Mouse (Mus musculus): ENCODE results near the gene Tmed10. TPM values are rescaled to one million over a fixed set of nuclear protein-coding genes. Genes with fewer than 3 reads are reported as not detected.

Gene Tmed10
- polyA plus RNA-seq, 1 experiment from 2014 or later, result 357 TPM

GRCm38 (mm10) chr12:85366271-85366670, 8.4 kb downstream of the Tmed10 start:
- no peaks in the 10 kb centered on the region for H3K9me3 ChIP-seq (replicated peaks; ENCODE audit: low read length)
- 46% methylated on average over 3 of the region's 3 CpGs for WGBS
- no peak overlapping the region for H3K4me2 ChIP-seq (ENCODE audit: low read length)
- no peaks in the 10 kb centered on the region for H3K36me3 ChIP-seq (ENCODE audit: insufficient read depth, low read length)
- no peak overlapping the region for H3K4me3 ChIP-seq (replicated peaks; ENCODE audit: low read depth, low read length)
- peak overlapping the region; percentile 60 for H3K27ac ChIP-seq
- H3K4me1 ChIP-seq (replicated peaks; ENCODE audit: insufficient read depth, low read length), result peaks cover 8% of the 10 kb centered on the region
- ATAC-seq (replicated peaks; ENCODE audit: low FRiP score, low read depth), result no peak
- DNase-seq (ENCODE audit: low spot score), result peak; percentile 67
- TF ChIP-seq CTCF (IDR thresholded peaks at IDR 0.05; ENCODE audit: low read depth), result no peak
- no peak overlapping the region for H3K9ac ChIP-seq (ENCODE audit: low read depth, low read length)
- no peaks in the 10 kb centered on the region for H3K27me3 ChIP-seq (ENCODE audit: insufficient read depth, low read length)

- Histone ChIP-seq H3K4me1 (replicated peaks; ENCODE audit: insufficient read depth, low read length) (peaks cover 8% of the 10 kb centered on the region), H3K9me3 (replicated peaks; ENCODE audit: low read length) (no peaks in the 10 kb centered on the region), H3K36me3 (ENCODE audit: insufficient read depth, low read length) (no peaks in the 10 kb centered on the region), H3K27me3 (ENCODE audit: insufficient read depth, low read length) (no peaks in the 10 kb centered on the region), H3K9ac (ENCODE audit: low read depth, low read length) (no peak overlapping the region), H3K27ac (no peak overlapping the region), H3K4me2 (ENCODE audit: low read length) (no peak overlapping the region), H3K4me3 (replicated peaks; ENCODE audit: low read depth, low read length) (no peak overlapping the region)
- TF ChIP-seq CTCF (IDR thresholded peaks at IDR 0.05; ENCODE audit: low read depth), result no peak
- WGBS, result 65% methylated on average over 4 of the region's 4 CpGs
- DNase-seq (ENCODE audit: low spot score), result no peak
- ATAC-seq (replicated peaks; ENCODE audit: low FRiP score, low read depth), result no peak
Observed at GRCm38 (mm10) chr12:85362510-85362909, 12.1 kb downstream of the Tmed10 start.

DNA sequence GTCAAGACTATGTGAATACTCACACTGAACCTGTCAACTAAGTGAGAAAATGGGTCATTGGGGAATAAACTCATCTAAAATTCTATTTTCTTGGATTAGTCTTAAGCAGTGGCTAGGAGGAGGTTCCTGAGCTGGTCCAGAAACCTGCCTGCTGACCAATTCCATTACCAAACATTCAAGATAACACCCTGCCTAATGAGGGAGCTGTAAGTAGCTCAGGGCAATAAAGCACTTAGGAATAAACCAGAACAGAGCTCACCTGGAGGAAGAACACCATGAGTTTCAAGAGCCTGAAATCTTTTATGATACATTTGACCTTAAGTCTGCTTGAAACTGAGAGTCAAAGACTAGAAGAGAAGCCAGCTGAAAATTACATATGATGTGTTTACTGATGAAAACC, 13.1 kb downstream of the Tmed10 start:
- no peak overlapping the region for H3K27ac ChIP-seq
- DNase-seq (ENCODE audit: low spot score), result no peak
- ATAC-seq (replicated peaks; ENCODE audit: low FRiP score, low read depth), result no peak
- H3K9me3 ChIP-seq (replicated peaks; ENCODE audit: low read length), result no peaks in the 10 kb centered on the region
- no peak overlapping the region for H3K9ac ChIP-seq (ENCODE audit: low read depth, low read length)
- no peak overlapping the region for H3K4me3 ChIP-seq (replicated peaks; ENCODE audit: low read depth, low read length)
- no peak overlapping the region for H3K4me2 ChIP-seq (ENCODE audit: low read length)
- H3K36me3 ChIP-seq (ENCODE audit: insufficient read depth, low read length), result no peaks in the 10 kb centered on the region
- no peaks in the 10 kb centered on the region for H3K27me3 ChIP-seq (ENCODE audit: insufficient read depth, low read length)
- peaks cover 8% of the 10 kb centered on the region; the same call in 1 of the 2 replicates for H3K4me1 ChIP-seq (replicated peaks; ENCODE audit: insufficient read depth, low read length)
- TF ChIP-seq CTCF (IDR thresholded peaks at IDR 0.05; ENCODE audit: low read depth), result no peak

DNA sequence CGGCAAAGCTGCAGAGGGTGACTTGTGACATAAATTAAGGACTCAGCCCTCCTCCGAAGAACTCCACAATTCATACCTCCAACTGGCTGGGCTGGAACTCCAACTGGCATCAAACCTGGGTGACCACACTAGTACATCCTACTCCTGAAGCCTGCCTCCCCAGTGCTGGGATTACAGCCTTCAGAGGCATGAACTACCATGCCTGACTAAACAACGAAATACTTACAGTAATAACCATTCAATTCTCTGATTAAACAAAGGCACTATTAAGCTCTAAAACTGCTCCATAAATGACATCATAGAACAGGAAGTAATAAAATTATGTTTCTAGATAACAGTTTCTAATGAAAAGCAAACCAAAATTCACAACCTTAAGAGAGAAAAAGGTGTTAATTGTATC, 13.5 kb downstream of the Tmed10 start:
- ATAC-seq (replicated peaks; ENCODE audit: low FRiP score, low read depth) (no peak), DNase-seq (ENCODE audit: low spot score) (no peak)
- WGBS, result 46% methylated on average over 3 of the region's 3 CpGs
- peaks cover 4% of the 10 kb centered on the region; the same call in 1 of the 2 replicates for H3K4me1 ChIP-seq (replicated peaks; ENCODE audit: insufficient read depth, low read length)
- no peaks in the 10 kb centered on the region for H3K36me3 ChIP-seq (ENCODE audit: insufficient read depth, low read length)
- no peak overlapping the region for H3K27ac ChIP-seq
- no peak for TF ChIP-seq CTCF (IDR thresholded peaks at IDR 0.05; ENCODE audit: low read depth)
- no peak overlapping the region for H3K4me3 ChIP-seq (replicated peaks; ENCODE audit: low read depth, low read length)
- H3K9ac ChIP-seq (ENCODE audit: low read depth, low read length), result no peak overlapping the region
- no peak overlapping the region for H3K4me2 ChIP-seq (ENCODE audit: low read length)
- H3K27me3 ChIP-seq (ENCODE audit: insufficient read depth, low read length), result no peaks in the 10 kb centered on the region
- no peaks in the 10 kb centered on the region for H3K9me3 ChIP-seq (replicated peaks; ENCODE audit: low read length)

DNA sequence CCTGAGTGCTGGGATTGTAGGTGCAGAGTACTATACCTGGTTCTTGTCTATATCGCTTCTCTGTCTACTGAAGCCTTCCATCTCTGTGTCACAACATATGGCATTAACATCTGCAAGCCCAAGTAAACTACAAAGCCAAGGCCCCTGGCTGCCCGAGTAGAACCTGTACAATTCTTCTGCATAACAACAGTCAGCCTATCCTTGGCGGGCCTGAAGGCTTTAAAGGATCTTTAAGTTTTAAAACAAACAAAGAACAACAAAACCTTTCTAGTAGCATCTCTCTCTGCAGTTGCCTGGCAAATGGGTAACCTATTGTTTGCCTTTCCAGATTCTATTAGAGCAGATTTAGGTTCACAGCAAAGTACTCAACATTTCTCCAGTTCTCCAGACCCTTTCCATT, 20.6 kb downstream of the Tmed10 start:
- no peak for ATAC-seq (replicated peaks; ENCODE audit: low FRiP score, low read depth)
- 85% methylated on average over 3 of the region's 3 CpGs for WGBS

DNA sequence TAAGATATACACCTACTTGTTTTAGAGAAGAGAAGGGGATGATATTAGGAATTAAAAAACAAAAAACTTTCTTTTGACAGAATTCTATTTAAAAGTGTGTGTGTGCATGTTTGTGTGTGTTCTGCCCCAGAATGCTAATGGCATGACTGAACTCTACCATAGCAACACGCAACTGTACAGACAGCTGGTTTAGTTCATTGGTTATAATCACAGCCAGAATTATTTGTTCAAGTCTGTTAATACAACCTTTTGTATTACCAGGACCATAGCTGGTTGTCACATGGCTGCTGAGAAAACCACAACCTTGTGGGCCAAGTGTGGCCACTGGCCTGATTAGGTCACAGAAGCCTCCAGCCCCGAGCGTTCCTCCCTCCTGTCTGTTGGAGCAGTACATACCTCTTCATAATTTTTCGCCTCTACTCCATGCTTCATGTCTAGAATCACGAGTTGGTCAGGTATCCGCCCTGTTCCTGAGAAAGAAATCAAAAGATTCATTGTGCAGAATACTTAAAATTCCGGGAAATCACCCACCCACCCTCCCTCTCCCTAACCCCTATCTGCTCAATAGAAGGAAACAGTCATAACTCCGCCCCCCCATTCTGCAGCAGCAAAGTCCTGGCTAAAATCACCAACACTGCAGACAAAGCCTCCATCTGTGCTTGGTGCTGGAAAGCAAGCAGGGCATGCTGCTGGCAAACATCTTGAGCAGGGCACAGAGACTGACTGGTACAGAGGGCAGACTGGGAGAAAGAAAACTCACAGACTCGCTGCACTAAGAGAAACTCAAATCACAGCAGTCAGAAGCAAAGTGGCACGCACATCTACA, 24.0 kb downstream of the Tmed10 start:
- no peak overlapping the region for H3K27ac ChIP-seq
- no peak overlapping the region for H3K4me3 ChIP-seq (replicated peaks; ENCODE audit: low read depth, low read length)
- ATAC-seq (replicated peaks; ENCODE audit: low FRiP score, low read depth), result no peak
- H3K27me3 ChIP-seq (ENCODE audit: insufficient read depth, low read length), result no peaks in the 10 kb centered on the region
- H3K4me1 ChIP-seq (replicated peaks; ENCODE audit: insufficient read depth, low read length), result no peaks in the 10 kb centered on the region
- no peaks in the 10 kb centered on the region for H3K9me3 ChIP-seq (replicated peaks; ENCODE audit: low read length)
- H3K36me3 ChIP-seq (ENCODE audit: insufficient read depth, low read length), result peaks cover 10% of the 10 kb centered on the region; the same call in 1 of the 2 replicates
- no peak for TF ChIP-seq CTCF (IDR thresholded peaks at IDR 0.05; ENCODE audit: low read depth)
- WGBS, result 70% methylated on average over 10 of the region's 10 CpGs
- no peak for DNase-seq (ENCODE audit: low spot score)
- H3K9ac ChIP-seq (ENCODE audit: low read depth, low read length), result no peak overlapping the region
- H3K4me2 ChIP-seq (ENCODE audit: low read length), result no peak overlapping the region

More for the DNA sequence above, 20.6 kb downstream of the Tmed10 start:
- H3K9me3 ChIP-seq (replicated peaks; ENCODE audit: low read length), result no peaks in the 10 kb centered on the region
- H3K4me3 ChIP-seq (replicated peaks; ENCODE audit: low read depth, low read length), result no peak overlapping the region
- H3K9ac ChIP-seq (ENCODE audit: low read depth, low read length), result no peak overlapping the region
- peaks cover 5% of the 10 kb centered on the region; the same call in 1 of the 2 replicates for H3K36me3 ChIP-seq (ENCODE audit: insufficient read depth, low read length)
- no peak for TF ChIP-seq CTCF (IDR thresholded peaks at IDR 0.05; ENCODE audit: low read depth)
- no peaks in the 10 kb centered on the region for H3K4me1 ChIP-seq (replicated peaks; ENCODE audit: insufficient read depth, low read length)
- DNase-seq (ENCODE audit: low spot score), result no peak
- H3K27me3 ChIP-seq (ENCODE audit: insufficient read depth, low read length), result no peaks in the 10 kb centered on the region
- no peak overlapping the region for H3K4me2 ChIP-seq (ENCODE audit: low read length)
- H3K27ac ChIP-seq, result no peak overlapping the region

Data from kidney, postnatal 0 days (tissue).